Mouse (Mus musculus): ENCODE results near the gene Fxyd1. TPM values are rescaled to one million over a fixed set of nuclear protein-coding genes. Genes with fewer than 3 reads are reported as not detected.

Fxyd1 gene
- total RNA-seq, 2 experiments from 2014 or later: 34.1 to 35.5 TPM

DNA sequence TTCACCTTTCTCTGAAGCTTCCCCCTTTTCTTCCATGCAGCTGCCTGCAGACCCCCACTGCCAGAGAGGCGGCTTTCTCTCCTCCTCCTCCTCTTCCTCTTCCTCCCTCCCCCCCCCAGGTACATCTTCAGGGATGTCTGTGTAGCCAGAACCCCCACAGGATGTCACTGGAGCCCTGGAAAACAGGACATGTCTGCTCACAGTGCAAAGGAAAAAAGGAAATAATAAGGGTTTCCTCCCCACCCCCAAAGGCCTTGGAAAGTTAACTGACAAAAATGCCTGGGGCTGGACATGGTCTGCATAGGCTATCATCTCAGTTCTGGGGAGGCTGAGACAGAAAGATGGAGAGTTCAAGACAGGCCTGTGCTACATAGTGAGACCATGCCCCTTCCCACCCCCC, 24.1 kb upstream of the Fxyd1 start:
- intact Hi-C loops (cut with DNase I): no loop called here

DNA sequence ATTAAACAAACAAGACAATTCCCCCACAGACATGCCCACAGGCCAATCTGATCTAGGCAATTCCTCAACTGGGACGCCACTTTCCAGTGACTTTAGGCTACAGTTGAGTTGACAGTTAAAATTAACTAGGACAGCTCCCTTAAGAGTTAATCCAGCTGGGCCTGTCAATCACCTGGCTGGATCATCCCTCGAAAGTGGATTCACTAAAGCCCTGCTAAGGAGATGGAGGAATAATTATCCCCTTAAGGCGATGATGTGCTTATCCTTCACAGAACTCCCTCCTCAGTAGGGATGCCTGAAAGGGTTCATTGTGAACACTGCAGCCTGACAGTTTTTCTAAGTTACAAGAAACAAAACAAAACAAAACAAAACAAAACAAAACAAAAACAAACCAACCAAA, 23.6 kb upstream of the Fxyd1 start:
- DNase-seq (ENCODE audit: extremely low spot score in 1 of 2, low spot score in 2 of 2): no peak
- intact Hi-C loops (cut with DNase I): no loop called here

More for the DNA sequence above, 24.1 kb upstream of the Fxyd1 start:
- no peak for DNase-seq (ENCODE audit: extremely low spot score in 1 of 2, low spot score in 2 of 2)

GRCm38 (mm10) chr7:31079670-31080069, 22.7 kb upstream of the Fxyd1 start:
- intact Hi-C loops (cut with DNase I): no loop called here
- DNase-seq (ENCODE audit: extremely low spot score in 1 of 2, low spot score in 2 of 2): no peak

GRCm38 (mm10) chr7:31077885-31078445, 21.0 kb upstream of the Fxyd1 start:
- intact Hi-C loops (cut with DNase I): no loop called here
- DNase-seq (ENCODE audit: extremely low spot score in 1 of 2, low spot score in 2 of 2): peak; percentile 65 to 72

- intact Hi-C loops (cut with DNase I): no loop called here
- peak; percentile 49 to 70 for DNase-seq (ENCODE audit: extremely low spot score in 1 of 2, low spot score in 2 of 2)
Observed at GRCm38 (mm10) chr7:31077470-31077869, 20.5 kb upstream of the Fxyd1 start.

- intact Hi-C loops (cut with DNase I): no loop called here
Observed at GRCm38 (mm10) chr7:31076492-31076891, 19.5 kb upstream of the Fxyd1 start, which contains the start of gene Fxyd3. TSS of gene Fxyd3 (minus strand) at chr7:31076704.

GRCm38 (mm10) chr7:31074713-31075069, 17.7 kb upstream of the Fxyd1 start:
- intact Hi-C loops (cut with DNase I): no loop called here
- no peak for DNase-seq (ENCODE audit: extremely low spot score in 1 of 2, low spot score in 2 of 2)

More at GRCm38 (mm10) chr7:31076492-31076891, 19.5 kb upstream of the Fxyd1 start, which contains the start of gene Fxyd3:
- no peak for DNase-seq (ENCODE audit: extremely low spot score in 1 of 2, low spot score in 2 of 2)

DNA sequence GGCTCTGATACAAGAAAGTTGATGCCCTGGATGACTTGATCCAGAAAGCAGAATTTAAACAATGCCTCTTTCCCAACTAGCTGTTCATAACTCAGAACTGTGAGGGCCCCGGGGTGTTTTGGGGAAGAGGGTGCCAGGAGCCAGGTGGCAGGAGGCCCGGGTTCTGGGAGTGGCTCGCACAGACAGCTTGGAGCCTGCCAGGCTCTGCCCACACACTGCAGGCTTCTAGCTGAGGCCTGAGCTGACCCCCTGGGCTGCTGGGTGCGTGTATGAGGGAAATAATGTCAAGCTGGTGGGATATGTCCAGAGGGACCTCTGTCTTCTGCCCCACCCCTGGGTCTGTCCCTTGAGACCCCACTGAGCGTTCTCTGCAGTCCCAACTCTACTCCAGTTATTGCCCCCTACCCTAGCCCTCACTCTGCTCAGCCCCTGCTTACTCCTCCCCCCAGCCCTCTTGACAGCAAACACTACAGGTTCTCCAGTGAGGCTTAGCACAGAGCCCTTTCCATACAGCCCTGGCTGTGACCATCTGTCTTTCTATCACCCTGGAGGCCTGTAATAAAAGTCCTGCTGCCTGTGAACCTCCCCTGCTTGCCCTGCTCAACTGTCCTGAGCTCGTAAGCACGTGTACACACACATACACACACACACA, 17.2 kb upstream of the Fxyd1 start:
- intact Hi-C loops (cut with DNase I): no loop called here
- no peak for DNase-seq (ENCODE audit: extremely low spot score in 1 of 2, low spot score in 2 of 2)

- intact Hi-C loops (cut with DNase I): no loop called here
- DNase-seq (ENCODE audit: extremely low spot score in 1 of 2, low spot score in 2 of 2): no peak
Observed at GRCm38 (mm10) chr7:31073546-31073945, 16.5 kb upstream of the Fxyd1 start.

- intact Hi-C loops (cut with DNase I): no loop called here
Observed at GRCm38 (mm10) chr7:31072326-31072725, 15.3 kb upstream of the Fxyd1 start.

GRCm38 (mm10) chr7:31070324-31070723, 13.3 kb upstream of the Fxyd1 start:
- intact Hi-C loops (cut with DNase I): no loop called here

More at GRCm38 (mm10) chr7:31072326-31072725, 15.3 kb upstream of the Fxyd1 start:
- no peak for DNase-seq (ENCODE audit: extremely low spot score in 1 of 2, low spot score in 2 of 2)

GRCm38 (mm10) chr7:31069491-31069890, 12.5 kb upstream of the Fxyd1 start:
- DNase-seq (ENCODE audit: extremely low spot score in 1 of 2, low spot score in 2 of 2): no peak
- intact Hi-C loops (cut with DNase I): no loop called here

More at GRCm38 (mm10) chr7:31070324-31070723, 13.3 kb upstream of the Fxyd1 start:
- no peak for DNase-seq (ENCODE audit: extremely low spot score in 1 of 2, low spot score in 2 of 2)

- peak in 1 of 2 experiments; percentile 77 for DNase-seq (ENCODE audit: extremely low spot score in 1 of 2, low spot score in 2 of 2)
- intact Hi-C loops (cut with DNase I): no loop called here
Observed at GRCm38 (mm10) chr7:31067836-31068235, 10.8 kb upstream of the Fxyd1 start.

GRCm38 (mm10) chr7:31063074-31063560, 6.1 kb upstream of the Fxyd1 start:
- no peak for DNase-seq (ENCODE audit: extremely low spot score in 1 of 2, low spot score in 2 of 2)
- intact Hi-C loops (cut with DNase I): no loop called here

- intact Hi-C loops (cut with DNase I): no loop called here
- DNase-seq (ENCODE audit: extremely low spot score in 1 of 2, low spot score in 2 of 2): no peak
Observed at GRCm38 (mm10) chr7:31060621-31061010, 3.6 kb upstream of the Fxyd1 start.

GRCm38 (mm10) chr7:31059919-31060620, 3.1 kb upstream of the Fxyd1 start:
- intact Hi-C loops (cut with DNase I): loop anchor here (2.0 kb wide), 1 partner anchor 37 kb away; no protein-coding TSS in a partner anchor
- DNase-seq (ENCODE audit: extremely low spot score in 1 of 2, low spot score in 2 of 2): no peak

DNA sequence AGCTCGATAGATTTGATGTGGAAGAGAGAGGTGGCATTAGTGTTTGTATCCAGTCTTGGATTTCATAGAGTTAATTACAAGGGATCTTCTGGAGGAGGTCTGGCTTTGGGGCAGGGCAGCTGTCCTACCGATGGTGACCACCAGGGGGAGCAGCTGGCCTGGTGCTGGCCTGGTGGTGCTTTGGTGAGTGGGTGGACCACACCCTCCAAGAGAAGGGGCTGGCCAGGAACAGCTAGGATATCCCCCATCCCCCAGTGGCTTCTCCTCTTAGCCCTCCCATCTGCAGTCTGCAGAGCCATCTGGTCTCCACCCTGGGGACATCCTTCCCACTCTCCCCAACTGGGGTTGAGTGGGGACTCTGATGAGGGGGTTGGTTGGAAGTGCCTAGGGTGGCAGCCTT, 2.1 kb upstream of the Fxyd1 start, which contains the start of gene Lgi4:
Gene Lgi4, plus strand, starts transcription at position 235 of the 400 bp plus-strand sequence.
- intact Hi-C loops (cut with DNase I): loop anchor here (2.0 kb wide), 1 partner anchor 38 kb away; no protein-coding TSS in a partner anchor
- DNase-seq (ENCODE audit: extremely low spot score in 1 of 2, low spot score in 2 of 2): peak; percentile 70 to 89

GRCm38 (mm10) chr7:31058211-31058610, 1.2 kb upstream of the Fxyd1 start:
- intact Hi-C loops (cut with DNase I): loop anchor here (2.0 kb wide), 1 partner anchor 39 kb away; no protein-coding TSS in a partner anchor
- DNase-seq (ENCODE audit: extremely low spot score in 1 of 2, low spot score in 2 of 2): no peak

GRCm38 (mm10) chr7:31057730-31058129, 731 bp upstream of the Fxyd1 start:
- intact Hi-C loops (cut with DNase I): loop anchor here (2.0 kb wide), 1 partner anchor 39 kb away; no protein-coding TSS in a partner anchor
- no peak for DNase-seq (ENCODE audit: extremely low spot score in 1 of 2, low spot score in 2 of 2)

Measured in left cerebral cortex, postnatal 10 days (tissue).